Mouse (Mus musculus): ENCODE results near the gene Scfd2. TPM values are rescaled to one million over a fixed set of nuclear protein-coding genes. Genes with fewer than 3 reads are reported as not detected.

The Scfd2 gene
- 25.9 TPM for polyA plus RNA-seq (2017; shearing (Covaris generic))

DNA sequence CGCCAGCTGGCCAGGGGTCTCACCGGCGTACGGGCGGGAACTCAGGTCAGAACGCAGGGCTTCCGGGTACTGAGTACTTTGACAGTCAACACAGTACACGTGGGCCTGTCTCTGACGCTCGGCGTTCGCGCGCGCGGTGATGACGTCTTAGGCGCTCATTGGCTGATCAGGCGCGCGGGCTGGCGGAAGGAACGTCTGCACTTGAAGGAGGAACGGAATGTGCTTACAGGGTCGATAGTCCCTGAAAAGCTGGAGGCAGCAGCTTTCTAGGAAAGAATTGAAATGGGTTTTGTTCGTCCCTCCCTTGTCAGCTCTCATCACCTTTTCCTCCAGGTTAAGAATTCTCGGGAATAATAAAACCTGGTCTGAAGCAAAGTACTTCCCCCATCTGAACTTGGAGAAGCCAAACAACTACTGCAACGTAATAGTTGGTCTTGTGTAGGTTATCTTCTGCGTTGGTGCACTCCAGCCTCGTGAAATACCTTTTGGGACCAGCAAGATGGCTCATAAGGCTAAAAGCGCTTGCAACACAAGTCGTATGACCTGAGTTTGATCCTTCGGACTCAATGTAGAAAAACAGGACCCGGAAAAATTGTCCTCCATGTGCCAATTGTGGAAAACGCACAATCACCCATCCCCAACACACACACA lies at the start of gene Scfd2:
Gene Scfd2, minus strand, starts transcription at position 130 of the 651 bp plus-strand sequence.

DNA sequence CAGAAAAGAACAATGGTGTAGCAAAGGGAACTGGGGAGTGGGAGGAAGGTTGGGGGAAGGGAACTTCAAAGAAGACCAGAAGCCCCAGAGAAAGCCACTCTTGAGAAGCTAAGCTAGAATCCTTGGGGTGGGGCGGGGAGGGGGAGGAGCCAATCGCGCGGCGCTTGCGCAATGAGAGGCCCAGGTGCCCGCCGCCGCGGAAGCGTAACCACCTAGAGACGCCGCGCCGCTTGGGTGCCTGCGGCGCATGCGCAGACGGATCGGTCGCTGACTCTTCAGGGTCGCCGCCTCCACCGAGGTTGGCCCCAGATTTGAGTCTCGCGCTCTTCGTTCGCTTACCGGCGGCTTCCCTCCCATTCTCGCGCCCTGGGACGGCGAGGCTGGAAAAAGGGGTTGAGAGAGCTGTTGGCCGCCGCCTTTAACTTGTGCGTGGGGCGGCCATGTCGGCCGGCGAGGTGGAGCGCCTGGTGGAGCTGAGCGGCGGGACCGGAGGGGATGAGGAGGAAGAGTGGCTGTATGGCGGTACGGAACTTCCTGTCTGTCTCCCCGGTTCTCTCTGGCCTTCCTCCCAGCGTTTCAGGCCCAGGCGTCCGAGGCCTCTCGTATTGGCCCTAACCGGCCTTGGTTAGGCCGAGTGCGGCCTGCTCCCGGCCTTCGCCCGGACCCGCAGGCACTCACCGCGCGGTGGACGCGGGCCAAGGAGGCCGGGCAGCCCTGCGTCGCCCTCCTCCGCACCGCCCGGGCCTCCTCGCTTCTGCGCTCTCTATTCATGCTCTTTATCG lies 3.9 kb upstream of the Scfd2 start, which contains the start of gene Fip1l1:
Gene Fip1l1, plus strand, starts transcription at position 210 of the 782 bp plus-strand sequence.

DNA sequence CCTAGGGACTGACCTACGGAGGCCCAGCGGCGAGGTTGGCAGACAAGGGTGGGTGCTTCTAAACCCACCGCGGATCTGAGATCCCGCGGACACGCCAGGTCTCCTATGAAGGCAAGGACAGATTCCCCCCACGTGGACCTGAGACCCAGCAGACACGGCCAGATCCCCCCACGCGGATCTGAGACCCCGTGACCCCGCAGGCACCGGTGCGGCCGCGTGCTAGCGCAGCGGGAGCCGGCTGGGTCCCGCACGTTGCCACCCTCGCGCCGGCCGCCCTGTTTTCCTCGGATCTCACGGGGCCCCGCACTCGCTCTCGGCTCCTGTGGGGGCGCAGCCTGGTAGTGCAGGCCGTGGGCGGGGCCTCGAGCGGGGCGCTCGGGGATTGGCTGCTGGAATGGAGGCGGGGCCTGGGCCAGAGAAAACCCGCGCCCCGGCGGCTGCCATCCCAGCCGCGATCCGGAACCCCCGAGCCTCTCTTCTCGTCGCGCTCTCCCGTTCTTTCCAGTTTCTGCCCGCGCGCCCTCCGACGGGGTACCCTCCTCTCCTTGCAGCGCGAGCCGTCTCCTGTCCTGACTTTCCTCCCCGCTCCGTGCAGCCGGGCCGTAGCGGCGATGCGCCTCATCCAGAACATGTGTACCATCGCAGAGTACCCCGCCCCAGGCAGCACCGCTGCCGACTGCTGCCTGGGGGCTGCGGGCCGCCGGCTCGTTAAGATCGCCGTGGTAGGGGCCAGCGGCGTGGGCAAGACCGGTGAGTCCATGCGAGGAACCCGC lies 336.5 kb downstream of the Scfd2 start, which contains the start of gene Rasl11b:
Gene Rasl11b, plus strand, starts transcription at position 446 of the 773 bp plus-strand sequence.

Other genes with a start within 250 kb of the Scfd2 start
- 170 TPM for gene Fip1l1, start 3.7 kb upstream of the Scfd2 start, polyA plus RNA-seq (2017; shearing (Covaris generic))
- gene Lnx1, start 171.2 kb upstream of the Scfd2 start, polyA plus RNA-seq (2017; shearing (Covaris generic)) = 0.30 TPM

All from inflammation-experienced regulatory T-cells, adult 16 weeks (primary cell).